Mouse (Mus musculus): ENCODE data around the gene Iah1. TPM values are rescaled to one million over a fixed set of nuclear protein-coding genes. Genes with fewer than 3 reads are reported as not detected.

The Iah1 gene
- polyA plus RNA-seq, 1 experiment from 2014 or later, result 68.9 TPM

GRCm38 (mm10) chr12:21335869-21336268 is 19.7 kb downstream of the Iah1 start:
- H3K27ac ChIP-seq, result no peak overlapping the region
- 88% methylated on average over 7 of the region's 7 CpGs for WGBS
- H3K4me1 ChIP-seq (replicated peaks), result no peaks in the 10 kb centered on the region
- no peak overlapping the region for H3K4me2 ChIP-seq
- no peaks in the 10 kb centered on the region for H3K9me3 ChIP-seq
- H3K36me3 ChIP-seq, result peaks cover 82% of the 10 kb centered on the region
- ATAC-seq (ENCODE audit: insufficient number of reproducible peaks, insufficient read depth, low FRiP score, low TSS enrichment, low read depth), result no peak
- H3K9ac ChIP-seq (replicated peaks), result no peak overlapping the region
- no peak overlapping the region for H3K4me3 ChIP-seq (replicated peaks)
- H3K27me3 ChIP-seq, result no peaks in the 10 kb centered on the region

DNA sequence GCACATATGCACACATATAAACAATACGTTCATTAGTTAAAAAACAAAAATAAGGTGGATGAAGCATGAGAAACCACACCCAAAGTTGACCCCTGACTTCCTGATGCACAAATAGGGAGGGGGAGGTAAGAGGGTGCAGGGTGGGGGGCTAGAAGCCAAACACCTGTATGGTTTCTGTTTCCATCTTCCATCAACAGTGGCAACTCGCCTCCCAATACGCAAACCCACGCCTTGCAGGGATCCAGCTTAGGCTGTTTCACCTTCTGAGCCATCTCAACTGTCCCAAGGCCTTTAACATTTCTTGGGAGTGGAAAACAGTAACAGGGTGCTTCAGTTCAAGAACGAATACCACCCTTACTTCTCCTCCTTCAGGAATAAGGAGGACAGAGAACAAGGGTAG is 21.0 kb downstream of the Iah1 start:
- Histone ChIP-seq H3K9me3 (no peaks in the 10 kb centered on the region), H3K4me1 (replicated peaks) (no peaks in the 10 kb centered on the region), H3K27me3 (no peaks in the 10 kb centered on the region), H3K36me3 (peaks cover 77% of the 10 kb centered on the region), H3K9ac (replicated peaks) (no peak overlapping the region), H3K4me2 (no peak overlapping the region), H3K27ac (no peak overlapping the region), H3K4me3 (replicated peaks) (no peak overlapping the region)
- 92% methylated on average over 5 of the region's 5 CpGs for WGBS
- no peak for ATAC-seq (ENCODE audit: insufficient number of reproducible peaks, insufficient read depth, low FRiP score, low TSS enrichment, low read depth)

DNA sequence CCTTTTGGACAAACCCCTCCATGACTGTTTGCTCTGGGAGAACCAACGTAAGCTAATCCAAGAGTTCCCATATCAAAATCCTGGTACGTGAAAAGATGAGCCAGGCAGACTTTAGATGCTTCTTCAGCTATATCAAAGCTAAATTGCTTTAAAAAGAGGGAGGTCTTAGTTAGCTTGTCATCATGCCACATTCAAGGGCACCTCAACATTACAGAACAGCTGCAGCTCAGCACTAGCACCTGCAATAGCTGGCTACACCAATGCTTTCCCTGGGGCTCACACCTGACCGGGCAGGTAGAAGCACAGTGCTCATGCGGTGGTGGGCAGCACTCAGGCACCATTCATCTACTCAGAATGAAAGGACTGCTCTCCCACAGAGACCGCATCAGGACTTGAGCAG is 24.5 kb downstream of the Iah1 start:
- Histone ChIP-seq H3K4me1 (replicated peaks) (no peaks in the 10 kb centered on the region), H3K4me3 (replicated peaks) (no peak overlapping the region), H3K9ac (replicated peaks) (no peak overlapping the region), H3K9me3 (no peaks in the 10 kb centered on the region), H3K27ac (no peak overlapping the region), H3K4me2 (no peak overlapping the region), H3K27me3 (no peaks in the 10 kb centered on the region), H3K36me3 (peaks cover 68% of the 10 kb centered on the region)
- no peak for ATAC-seq (ENCODE audit: insufficient number of reproducible peaks, insufficient read depth, low FRiP score, low TSS enrichment, low read depth)
- 95% methylated on average over 5 of the region's 5 CpGs for WGBS

DNA sequence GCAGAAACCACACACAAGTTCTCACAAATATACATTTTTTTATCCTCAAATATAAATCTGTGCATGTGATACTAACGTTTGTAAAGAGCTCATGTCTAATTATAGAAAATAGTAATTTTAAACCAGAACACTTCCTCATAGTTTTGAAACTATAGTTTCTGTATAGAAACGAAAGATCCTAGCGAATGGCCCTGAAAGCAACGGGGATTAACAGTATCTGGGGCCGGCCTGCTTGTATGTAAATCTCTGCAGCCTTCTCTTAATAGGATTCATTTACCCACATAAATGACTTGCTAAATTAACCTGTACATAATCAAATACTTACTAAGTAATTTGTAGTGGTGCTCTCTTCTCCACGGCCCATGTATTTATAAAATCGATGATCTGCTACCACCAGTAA is 30.8 kb downstream of the Iah1 start:
- no peak overlapping the region for H3K4me3 ChIP-seq (replicated peaks)
- whole genome bisulfite sequencing, result 90% methylated on average over 7 of the region's 7 CpGs
- peaks cover 74% of the 10 kb centered on the region for H3K36me3 ChIP-seq

GRCm38 (mm10) chr12:21350113-21350876 is 34.1 kb downstream of the Iah1 start:
- no peak for ATAC-seq (ENCODE audit: insufficient number of reproducible peaks, insufficient read depth, low FRiP score, low TSS enrichment, low read depth)
- H3K9ac ChIP-seq (replicated peaks), result no peak overlapping the region
- no peak overlapping the region for H3K4me2 ChIP-seq
- 85% methylated on average over 7 of the region's 7 CpGs for WGBS
- no peak overlapping the region for H3K27ac ChIP-seq
- no peaks in the 10 kb centered on the region for H3K9me3 ChIP-seq
- peaks cover 76% of the 10 kb centered on the region for H3K36me3 ChIP-seq
- H3K27me3 ChIP-seq, result no peaks in the 10 kb centered on the region
- no peak overlapping the region for H3K4me3 ChIP-seq (replicated peaks)
- no peaks in the 10 kb centered on the region for H3K4me1 ChIP-seq (replicated peaks)

More for the DNA sequence above, 30.8 kb downstream of the Iah1 start:
- Histone ChIP-seq H3K27me3 (no peaks in the 10 kb centered on the region), H3K27ac (no peak overlapping the region), H3K4me2 (no peak overlapping the region), H3K9me3 (no peaks in the 10 kb centered on the region), H3K4me1 (replicated peaks) (no peaks in the 10 kb centered on the region), H3K9ac (replicated peaks) (no peak overlapping the region)
- no peak for ATAC-seq (ENCODE audit: insufficient number of reproducible peaks, insufficient read depth, low FRiP score, low TSS enrichment, low read depth)

- no peak overlapping the region for H3K4me2 ChIP-seq
- no peak for ATAC-seq (ENCODE audit: insufficient number of reproducible peaks, insufficient read depth, low FRiP score, low TSS enrichment, low read depth)
- no peaks in the 10 kb centered on the region for H3K9me3 ChIP-seq
- H3K9ac ChIP-seq (replicated peaks), result no peak overlapping the region
- WGBS, result 95% methylated on average over 8 of the region's 8 CpGs
- no peak overlapping the region for H3K27ac ChIP-seq
- H3K36me3 ChIP-seq, result peaks cover 66% of the 10 kb centered on the region
- H3K4me3 ChIP-seq (replicated peaks), result no peak overlapping the region
- H3K27me3 ChIP-seq, result no peaks in the 10 kb centered on the region
- no peaks in the 10 kb centered on the region for H3K4me1 ChIP-seq (replicated peaks)
Observed at GRCm38 (mm10) chr12:21353681-21354080, 37.5 kb downstream of the Iah1 start.

DNA sequence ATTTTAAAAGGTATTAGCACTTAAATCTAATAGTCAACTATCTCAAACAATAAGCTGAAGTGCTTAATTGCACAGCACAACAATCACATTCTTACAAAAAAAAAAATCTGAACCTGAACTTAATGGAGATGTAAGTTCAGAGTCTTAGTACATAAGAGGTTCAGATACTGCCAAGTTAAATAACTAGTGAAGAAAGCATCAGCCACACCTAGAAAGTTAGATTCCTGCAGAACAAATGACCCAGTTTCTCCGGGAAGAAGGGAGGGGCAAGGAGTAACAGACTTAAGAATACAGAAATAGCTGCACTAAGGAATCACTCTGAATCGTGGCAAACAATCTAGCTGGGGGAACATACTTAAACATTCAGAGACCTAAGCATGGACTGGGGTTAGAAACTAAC is 46.5 kb downstream of the Iah1 start:
- Histone ChIP-seq H3K4me2 (no peak overlapping the region), H3K4me1 (replicated peaks) (no peaks in the 10 kb centered on the region), H3K27me3 (no peaks in the 10 kb centered on the region), H3K9me3 (no peaks in the 10 kb centered on the region), H3K27ac (no peak overlapping the region), H3K4me3 (replicated peaks) (no peak overlapping the region), H3K9ac (replicated peaks) (no peak overlapping the region), H3K36me3 (peaks cover 17% of the 10 kb centered on the region; the same call in 1 of the 2 replicates)
- ATAC-seq (ENCODE audit: insufficient number of reproducible peaks, insufficient read depth, low FRiP score, low TSS enrichment, low read depth), result no peak
- 87% methylated on average over 2 of the region's 2 CpGs for WGBS

DNA sequence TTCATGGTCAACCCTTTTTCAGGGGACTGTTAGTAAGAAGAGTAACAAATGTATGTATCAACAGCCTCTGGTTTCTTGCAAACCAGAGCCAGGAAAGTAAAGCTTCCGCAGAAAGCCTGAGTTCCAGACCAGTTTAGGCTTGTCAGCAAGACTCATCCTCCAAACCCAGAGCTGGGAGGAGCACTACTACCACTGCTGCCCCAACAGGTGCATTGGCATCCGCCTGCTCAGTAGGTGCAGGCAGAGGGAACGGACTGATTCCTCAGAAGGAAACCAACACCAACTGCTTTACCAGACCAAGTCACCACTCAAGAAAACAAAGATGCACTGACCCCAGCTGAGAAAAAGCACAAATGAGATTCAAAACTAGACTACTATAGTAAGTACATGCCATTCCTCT is 47.0 kb downstream of the Iah1 start:
- Histone ChIP-seq H3K4me2 (no peak overlapping the region), H3K27me3 (no peaks in the 10 kb centered on the region), H3K27ac (no peak overlapping the region), H3K4me3 (replicated peaks) (no peak overlapping the region), H3K36me3 (peaks cover 17% of the 10 kb centered on the region; the same call in 1 of the 2 replicates), H3K9me3 (no peaks in the 10 kb centered on the region), H3K4me1 (replicated peaks) (no peaks in the 10 kb centered on the region), H3K9ac (replicated peaks) (no peak overlapping the region)
- ATAC-seq (ENCODE audit: insufficient number of reproducible peaks, insufficient read depth, low FRiP score, low TSS enrichment, low read depth), result no peak
- WGBS, result 85% methylated on average over 3 of the region's 3 CpGs

DNA sequence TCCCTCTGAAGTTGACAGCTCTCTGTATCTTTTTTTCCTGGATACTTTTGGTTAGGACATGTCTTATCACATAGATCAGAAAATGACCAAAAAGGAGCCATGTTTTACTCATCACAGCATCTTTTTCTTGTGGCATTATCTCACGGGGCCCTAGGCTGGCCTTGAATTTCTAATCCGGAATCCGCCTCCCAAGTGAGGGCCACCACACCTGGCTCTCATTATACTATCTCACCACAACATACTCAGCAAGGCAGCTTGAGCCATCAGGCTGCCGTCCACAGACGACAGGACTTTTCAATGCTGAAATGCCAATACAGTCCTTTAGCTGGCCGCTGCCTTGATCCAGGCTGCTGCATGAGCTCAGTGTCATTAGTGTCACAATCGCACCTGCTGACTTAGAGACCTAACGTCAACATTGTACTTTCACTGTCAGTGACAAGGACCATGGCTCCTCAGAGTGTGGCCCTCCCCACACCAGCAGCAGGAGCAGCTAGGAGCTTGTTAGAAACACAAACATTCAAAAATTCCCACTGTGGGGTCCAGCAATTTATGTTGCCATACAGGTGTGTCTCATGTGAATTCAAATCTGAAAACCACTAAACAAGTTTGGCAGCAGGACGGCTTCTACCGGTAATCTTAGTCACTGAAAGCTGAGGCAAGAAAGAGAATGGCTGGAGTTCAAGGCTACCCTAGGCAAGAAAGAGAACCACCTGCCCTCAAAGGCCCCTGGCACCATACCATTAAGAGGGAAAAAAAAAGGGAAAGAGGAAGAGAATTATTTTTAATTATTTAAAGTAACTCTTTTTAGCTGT is 48.6 kb downstream of the Iah1 start:
- no peaks in the 10 kb centered on the region for H3K4me1 ChIP-seq (replicated peaks)
- 77% methylated on average over 10 of the region's 10 CpGs for WGBS
- no peak overlapping the region for H3K4me3 ChIP-seq (replicated peaks)
- no peak overlapping the region for H3K27ac ChIP-seq
- H3K9me3 ChIP-seq, result no peaks in the 10 kb centered on the region
- no peaks in the 10 kb centered on the region for H3K27me3 ChIP-seq
- no peak overlapping the region for H3K4me2 ChIP-seq
- peaks cover 12% of the 10 kb centered on the region; the same call in 1 of the 2 replicates for H3K36me3 ChIP-seq
- H3K9ac ChIP-seq (replicated peaks), result no peak overlapping the region
- ATAC-seq (ENCODE audit: insufficient number of reproducible peaks, insufficient read depth, low FRiP score, low TSS enrichment, low read depth), result no peak

DNA sequence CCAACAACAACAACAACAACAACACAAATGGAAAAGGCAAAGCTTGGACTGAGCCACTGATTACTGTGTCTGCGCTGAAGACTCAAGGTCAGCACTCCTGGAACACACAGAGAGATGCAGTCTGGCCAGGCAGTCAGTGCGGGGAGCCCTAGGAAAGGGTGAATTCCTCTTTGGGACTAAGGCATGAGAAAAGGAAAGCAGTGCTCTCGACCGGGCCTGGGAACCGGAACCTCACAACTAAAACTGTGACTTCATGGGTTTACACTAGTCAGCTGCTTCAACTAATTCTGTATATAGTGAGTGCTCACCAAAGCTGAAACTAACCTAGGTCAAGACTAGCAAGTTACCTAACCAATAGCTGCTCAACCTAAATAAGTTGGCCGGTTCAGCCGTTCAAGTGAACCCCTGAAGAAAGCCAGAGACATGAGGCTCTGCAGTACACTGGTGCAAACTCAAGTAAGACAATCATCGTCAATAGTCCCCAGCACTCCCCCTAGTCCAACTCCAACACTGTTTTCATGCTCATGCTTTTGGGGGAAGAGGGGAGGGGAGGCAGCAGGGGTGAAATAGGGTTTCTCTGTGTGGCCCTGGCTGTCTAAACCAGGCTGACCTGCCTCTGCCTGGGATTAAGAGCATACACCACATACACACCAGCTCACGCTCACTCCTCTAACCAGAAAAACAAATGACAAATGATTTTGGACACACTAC is 52.3 kb downstream of the Iah1 start:
- H3K36me3 ChIP-seq, result no peaks in the 10 kb centered on the region
- no peaks in the 10 kb centered on the region; the same call in 1 of the 2 replicates for H3K4me1 ChIP-seq (replicated peaks)
- H3K9me3 ChIP-seq, result no peaks in the 10 kb centered on the region
- no peaks in the 10 kb centered on the region for H3K27me3 ChIP-seq
- H3K27ac ChIP-seq, result no peak overlapping the region
- 94% methylated on average over 9 of the region's 9 CpGs for WGBS
- no peak overlapping the region for H3K4me3 ChIP-seq (replicated peaks)
- H3K4me2 ChIP-seq, result no peak overlapping the region
- no peak overlapping the region for H3K9ac ChIP-seq (replicated peaks)
- ATAC-seq (ENCODE audit: insufficient number of reproducible peaks, insufficient read depth, low FRiP score, low TSS enrichment, low read depth), result no peak

DNA sequence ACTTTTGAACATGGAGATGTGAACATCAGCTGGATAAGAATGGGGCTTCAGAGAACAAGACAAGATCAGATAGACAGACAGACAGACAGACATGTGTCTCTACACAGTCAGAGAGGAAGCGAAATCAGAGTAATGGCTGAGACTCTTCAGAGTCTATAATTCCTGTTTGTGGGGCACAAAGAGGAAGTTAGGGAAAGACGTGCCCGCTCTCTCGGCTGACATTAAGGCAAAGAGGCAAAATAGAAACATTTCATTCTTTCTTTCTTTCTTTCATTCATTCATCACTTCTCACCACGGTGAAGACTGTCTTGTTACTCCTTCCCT is 52.9 kb downstream of the Iah1 start:
- WGBS, result 93% methylated on average over 5 of the region's 5 CpGs
- H3K27ac ChIP-seq, result no peak overlapping the region
- no peaks in the 10 kb centered on the region for H3K27me3 ChIP-seq
- no peak overlapping the region for H3K9ac ChIP-seq (replicated peaks)
- H3K36me3 ChIP-seq, result no peaks in the 10 kb centered on the region
- no peaks in the 10 kb centered on the region for H3K9me3 ChIP-seq
- H3K4me1 ChIP-seq (replicated peaks), result no peaks in the 10 kb centered on the region; the same call in 1 of the 2 replicates
- no peak overlapping the region for H3K4me2 ChIP-seq
- no peak for ATAC-seq (ENCODE audit: insufficient number of reproducible peaks, insufficient read depth, low FRiP score, low TSS enrichment, low read depth)
- H3K4me3 ChIP-seq (replicated peaks), result no peak overlapping the region
